Mouse (Mus musculus): ENCODE measurements at regions not wholly inside any gene's neighbourhood (a gene's known extent, or its start where the extent isn't known, plus 50 kb on each side); places are given as distances from the start of the nearest gene placed in this dataset.
"Not testable (repeated sequence)": the region's sequence is repeated elsewhere in the genome, so short reads cannot be mapped to it uniquely, and the experiment has no call there.

GRCm38 (mm10) chr13:57044455-57044854, 148.7 kb upstream of the Trpc7 start:
- no peak for ATAC-seq

- ATAC-seq = no peak
Observed at GRCm38 (mm10) chr13:57043316-57043974, 147.7 kb upstream of the Trpc7 start.

GRCm38 (mm10) chr13:57042514-57042913, 146.7 kb upstream of the Trpc7 start:
- no peak for ATAC-seq

- ATAC-seq = no peak
Observed at GRCm38 (mm10) chr13:57032871-57033270, 137.1 kb upstream of the Trpc7 start.

GRCm38 (mm10) chr13:57017553-57018341, 122.0 kb upstream of the Trpc7 start:
- no peak for ATAC-seq

- no peak for ATAC-seq
Observed at GRCm38 (mm10) chr13:57016465-57017272, 120.9 kb upstream of the Trpc7 start.

GRCm38 (mm10) chr13:57007236-57007635, 111.4 kb upstream of the Trpc7 start:
- ATAC-seq = not testable (repeated sequence)

GRCm38 (mm10) chr13:57003565-57004132, 107.9 kb upstream of the Trpc7 start:
- ATAC-seq = no peak

GRCm38 (mm10) chr13:56992022-56992421, 96.2 kb upstream of the Trpc7 start:
- no peak for ATAC-seq

- ATAC-seq = no peak
Observed at GRCm38 (mm10) chr13:56974063-56974462, 78.3 kb upstream of the Trpc7 start.

GRCm38 (mm10) chr13:56955358-56955757, 59.6 kb upstream of the Trpc7 start:
- ATAC-seq = no peak

- no peak for ATAC-seq
Observed at GRCm38 (mm10) chr13:56948086-56948485, 52.3 kb upstream of the Trpc7 start.

GRCm38 (mm10) chr13:56947266-56947665, 51.5 kb upstream of the Trpc7 start:
- ATAC-seq = no peak
